Mouse (Mus musculus): ENCODE results near the gene Nacc2.
A peak's percentile ranks its signal among the peaks of the same experiment; 100 is the strongest.

Gene Nacc2

GRCm38 (mm10) chr2:26093897-26094296, 29.1 kb downstream of the Nacc2 start:
- DNase-seq (ENCODE audit: low read depth), result no peak

GRCm38 (mm10) chr2:26091771-26092393, 31.1 kb downstream of the Nacc2 start:
- peak; percentile 67 for DNase-seq (ENCODE audit: low read depth)

- no peak for DNase-seq (ENCODE audit: low read depth)
These were observed 31.9 kb downstream of the Nacc2 start for GRCm38 (mm10) chr2:26090876-26091770.

- DNase-seq (ENCODE audit: low read depth), result no peak
These were observed 34.0 kb downstream of the Nacc2 start for GRCm38 (mm10) chr2:26089005-26089404.

GRCm38 (mm10) chr2:26086926-26087600, 36.0 kb downstream of the Nacc2 start:
- DNase-seq (ENCODE audit: low read depth), result no peak

- DNase-seq (ENCODE audit: low read depth), result no peak
These were observed 36.5 kb downstream of the Nacc2 start for GRCm38 (mm10) chr2:26086505-26086904.

- DNase-seq (ENCODE audit: low read depth), result no peak
These were observed 40.1 kb downstream of the Nacc2 start for GRCm38 (mm10) chr2:26082883-26083282.

GRCm38 (mm10) chr2:26080830-26081229, 42.2 kb downstream of the Nacc2 start:
- DNase-seq (ENCODE audit: low read depth), result no peak

GRCm38 (mm10) chr2:26079409-26079808, 43.6 kb downstream of the Nacc2 start:
- DNase-seq (ENCODE audit: low read depth), result no peak

GRCm38 (mm10) chr2:26077068-26077467, 46.0 kb downstream of the Nacc2 start:
- no peak for DNase-seq (ENCODE audit: low read depth)

GRCm38 (mm10) chr2:26076121-26076520, 46.9 kb downstream of the Nacc2 start:
- DNase-seq (ENCODE audit: low read depth), result no peak

- DNase-seq (ENCODE audit: low read depth), result no peak
These were observed 48.5 kb downstream of the Nacc2 start for GRCm38 (mm10) chr2:26074551-26074950.

GRCm38 (mm10) chr2:26068592-26068991, 54.4 kb downstream of the Nacc2 start:
- DNase-seq (ENCODE audit: low read depth), result no peak

GRCm38 (mm10) chr2:26068175-26068574, 54.8 kb downstream of the Nacc2 start:
- no peak for DNase-seq (ENCODE audit: low read depth)

GRCm38 (mm10) chr2:26066527-26066926, 56.5 kb downstream of the Nacc2 start:
- no peak for DNase-seq (ENCODE audit: low read depth)

- DNase-seq (ENCODE audit: low read depth), result no peak
These were observed 60.1 kb downstream of the Nacc2 start for GRCm38 (mm10) chr2:26062742-26063427.

- DNase-seq (ENCODE audit: low read depth), result no peak
These were observed 60.8 kb downstream of the Nacc2 start for GRCm38 (mm10) chr2:26062241-26062640.

GRCm38 (mm10) chr2:26061018-26061666, 61.9 kb downstream of the Nacc2 start:
- no peak for DNase-seq (ENCODE audit: low read depth)

GRCm38 (mm10) chr2:26057053-26057452, 66.0 kb downstream of the Nacc2 start:
- DNase-seq (ENCODE audit: low read depth), result no peak

- no peak for DNase-seq (ENCODE audit: low read depth)
These were observed 66.8 kb downstream of the Nacc2 start for GRCm38 (mm10) chr2:26056226-26056625.

GRCm38 (mm10) chr2:26055747-26056102, 67.3 kb downstream of the Nacc2 start:
- no peak for DNase-seq (ENCODE audit: low read depth)

All from fibroblast of lung, adult 2 months (primary cell).